Mouse (Mus musculus) lung, postnatal 36 days (tissue): ENCODE data around the gene Sidt2.

ENCODE experiments used
- DNase-seq: peaks from one replicate; pipeline ENCODE4 v3.0.0; 2022; ENCODE audit warnings: mixed read lengths

The Sidt2 gene

GRCm38 (mm10) chr9:45907078-45907428 is 48.0 kb downstream of the Sidt2 start:
- peak; percentile 38 for DNase-seq

- peak; percentile 94 for DNase-seq
Observed at GRCm38 (mm10) chr9:45906355-45907077, 48.5 kb downstream of the Sidt2 start, which contains the start of the genes Pcsk7 and Rnf214. Gene Pcsk7, plus strand, starts transcription at chr9:45906497. Gene Rnf214, minus strand, starts transcription at chr9:45906911.

GRCm38 (mm10) chr9:45905811-45906237 is 49.2 kb downstream of the Sidt2 start:
- DNase-seq: no peak

- no peak for DNase-seq
Observed at GRCm38 (mm10) chr9:45905196-45905595, 49.9 kb downstream of the Sidt2 start.

- no peak for DNase-seq
Observed at GRCm38 (mm10) chr9:45893681-45894080, 61.4 kb downstream of the Sidt2 start.
